Mouse (Mus musculus): Measurements from ENCODE around the gene Dnase2a. TPM values are rescaled to one million over a fixed set of nuclear protein-coding genes. Genes with fewer than 3 reads are reported as not detected.

The Dnase2a gene
- polyA plus RNA-seq, 1 experiment from 2014 or later, result 10.1 TPM

GRCm38 (mm10) chr8:84910551-84910950 lies 2.2 kb downstream of the Dnase2a start:
- Histone ChIP-seq H3K4me1 (ENCODE audit: control insufficient read depth, insufficient read depth, low read length) (peaks cover 9% of the 10 kb centered on the region; the same call in 1 of the 2 replicates), H3K9ac (ENCODE audit: low read depth, low read length) (no peak overlapping the region), H3K27me3 (replicated peaks; ENCODE audit: control insufficient read depth, insufficient read depth, low read length) (peaks cover 34% of the 10 kb centered on the region), H3K36me3 (ENCODE audit: control insufficient read depth, insufficient read depth, low read length) (no peaks in the 10 kb centered on the region), H3K4me2 (ENCODE audit: low read depth, low read length) (no peak overlapping the region), H3K27ac (replicated peaks; ENCODE audit: low read depth, low read length) (no peak overlapping the region), H3K9me3 (ENCODE audit: control insufficient read depth, low read length) (peaks cover 5% of the 10 kb centered on the region; the same call in 1 of the 2 replicates), H3K4me3 (ENCODE audit: low read depth, low read length) (no peak overlapping the region)
- WGBS, result 83% methylated on average over 6 of the region's 6 CpGs
- no peak for ATAC-seq (ENCODE audit: low read depth)
- no peak for DNase-seq (ENCODE audit: low spot score)

GRCm38 (mm10) chr8:84911854-84912253 lies 3.5 kb downstream of the Dnase2a start:
- DNase-seq (ENCODE audit: low spot score), result no peak
- no peaks in the 10 kb centered on the region for H3K36me3 ChIP-seq (ENCODE audit: control insufficient read depth, insufficient read depth, low read length)
- no peak overlapping the region for H3K27ac ChIP-seq (replicated peaks; ENCODE audit: low read depth, low read length)
- H3K27me3 ChIP-seq (replicated peaks; ENCODE audit: control insufficient read depth, insufficient read depth, low read length), result peaks cover 34% of the 10 kb centered on the region
- 79% methylated on average over 5 of the region's 9 CpGs for WGBS
- no peak overlapping the region for H3K4me3 ChIP-seq (ENCODE audit: low read depth, low read length)
- H3K9ac ChIP-seq (ENCODE audit: low read depth, low read length), result no peak overlapping the region
- ATAC-seq (ENCODE audit: low read depth), result no peak
- H3K4me2 ChIP-seq (ENCODE audit: low read depth, low read length), result no peak overlapping the region; the same call in 1 of the 2 replicates
- peaks cover 5% of the 10 kb centered on the region; the same call in 1 of the 2 replicates for H3K9me3 ChIP-seq (ENCODE audit: control insufficient read depth, low read length)
- peaks cover 9% of the 10 kb centered on the region; the same call in 1 of the 2 replicates for H3K4me1 ChIP-seq (ENCODE audit: control insufficient read depth, insufficient read depth, low read length)

- Histone ChIP-seq H3K9me3 (ENCODE audit: control insufficient read depth, low read length) (peaks cover 5% of the 10 kb centered on the region; the same call in 1 of the 2 replicates), H3K9ac (ENCODE audit: low read depth, low read length) (no peak overlapping the region), H3K4me3 (ENCODE audit: low read depth, low read length) (peak overlapping the region; percentile 49), H3K36me3 (ENCODE audit: control insufficient read depth, insufficient read depth, low read length) (no peaks in the 10 kb centered on the region), H3K4me1 (ENCODE audit: control insufficient read depth, insufficient read depth, low read length) (peaks cover 9% of the 10 kb centered on the region; the same call in 1 of the 2 replicates), H3K27ac (replicated peaks; ENCODE audit: low read depth, low read length) (no peak overlapping the region), H3K4me2 (ENCODE audit: low read depth, low read length) (peak overlapping the region; percentile 70), H3K27me3 (replicated peaks; ENCODE audit: control insufficient read depth, insufficient read depth, low read length) (peaks cover 34% of the 10 kb centered on the region)
- ATAC-seq (ENCODE audit: low read depth), result no peak
- no peak for DNase-seq (ENCODE audit: low spot score)
- WGBS, result 20% methylated on average over 25 of the region's 27 CpGs
Measured at GRCm38 (mm10) chr8:84912391-84912790, 4.0 kb downstream of the Dnase2a start.

GRCm38 (mm10) chr8:84912895-84913501 lies 4.6 kb downstream of the Dnase2a start:
- Histone ChIP-seq H3K4me3 (ENCODE audit: low read depth, low read length) (peak overlapping the region; percentile 49), H3K9me3 (ENCODE audit: control insufficient read depth, low read length) (peaks cover 5% of the 10 kb centered on the region; the same call in 1 of the 2 replicates), H3K4me1 (ENCODE audit: control insufficient read depth, insufficient read depth, low read length) (peaks cover 9% of the 10 kb centered on the region; the same call in 1 of the 2 replicates), H3K9ac (ENCODE audit: low read depth, low read length) (peak overlapping the region; percentile 50), H3K27ac (replicated peaks; ENCODE audit: low read depth, low read length) (no peak overlapping the region), H3K36me3 (ENCODE audit: control insufficient read depth, insufficient read depth, low read length) (no peaks in the 10 kb centered on the region), H3K4me2 (ENCODE audit: low read depth, low read length) (peak overlapping the region; percentile 70), H3K27me3 (replicated peaks; ENCODE audit: control insufficient read depth, insufficient read depth, low read length) (peaks cover 34% of the 10 kb centered on the region)
- DNase-seq (ENCODE audit: low spot score) (peak; percentile 87), ATAC-seq (ENCODE audit: low read depth) (peak; percentile 60)
- WGBS, result 1% methylated on average over 47 of the region's 55 CpGs

GRCm38 (mm10) chr8:84913502-84913900 lies 5.1 kb downstream of the Dnase2a start:
- Histone ChIP-seq H3K4me2 (ENCODE audit: low read depth, low read length) (peak overlapping the region; percentile 70), H3K27me3 (replicated peaks; ENCODE audit: control insufficient read depth, insufficient read depth, low read length) (peaks cover 34% of the 10 kb centered on the region), H3K36me3 (ENCODE audit: control insufficient read depth, insufficient read depth, low read length) (no peaks in the 10 kb centered on the region), H3K27ac (replicated peaks; ENCODE audit: low read depth, low read length) (no peak overlapping the region), H3K9me3 (ENCODE audit: control insufficient read depth, low read length) (peaks cover 5% of the 10 kb centered on the region; the same call in 1 of the 2 replicates), H3K9ac (ENCODE audit: low read depth, low read length) (peak overlapping the region; percentile 50), H3K4me3 (ENCODE audit: low read depth, low read length) (peak overlapping the region; percentile 49), H3K4me1 (ENCODE audit: control insufficient read depth, insufficient read depth, low read length) (peaks cover 9% of the 10 kb centered on the region; the same call in 1 of the 2 replicates)
- WGBS, result 10% methylated on average over 9 of the region's 9 CpGs
- no peak for DNase-seq (ENCODE audit: low spot score)
- no peak for ATAC-seq (ENCODE audit: low read depth)

DNA sequence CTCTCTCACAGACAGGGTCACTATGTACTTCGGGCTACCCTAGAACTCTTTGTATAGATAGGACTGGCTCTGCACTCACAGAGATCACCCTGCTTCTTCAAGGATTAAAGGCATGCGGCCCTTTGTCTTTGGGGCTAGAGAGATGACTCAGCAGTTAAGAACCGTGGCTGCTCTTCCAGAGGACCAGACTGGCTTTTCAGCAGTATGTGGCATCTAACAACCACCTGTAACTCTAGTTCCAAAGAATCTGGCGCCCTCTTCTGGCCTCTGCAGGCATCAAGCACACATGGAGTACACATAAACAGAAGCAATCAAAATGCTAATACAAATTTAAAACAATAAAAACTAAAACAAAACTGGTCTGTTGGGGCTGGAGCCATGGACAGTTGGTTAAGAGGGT lies 5.6 kb downstream of the Dnase2a start:
- Histone ChIP-seq H3K27ac (replicated peaks; ENCODE audit: low read depth, low read length) (no peak overlapping the region), H3K4me3 (ENCODE audit: low read depth, low read length) (peak overlapping the region; percentile 49), H3K9ac (ENCODE audit: low read depth, low read length) (no peak overlapping the region), H3K27me3 (replicated peaks; ENCODE audit: control insufficient read depth, insufficient read depth, low read length) (peaks cover 34% of the 10 kb centered on the region), H3K4me2 (ENCODE audit: low read depth, low read length) (peak overlapping the region; percentile 70), H3K4me1 (ENCODE audit: control insufficient read depth, insufficient read depth, low read length) (peaks cover 8% of the 10 kb centered on the region; the same call in 1 of the 2 replicates), H3K9me3 (ENCODE audit: control insufficient read depth, low read length) (peaks cover 5% of the 10 kb centered on the region; the same call in 1 of the 2 replicates), H3K36me3 (ENCODE audit: control insufficient read depth, insufficient read depth, low read length) (no peaks in the 10 kb centered on the region)
- ATAC-seq (ENCODE audit: low read depth), result no peak
- peak; percentile 23 for DNase-seq (ENCODE audit: low spot score)
- 26% methylated on average over 4 of the region's 4 CpGs for WGBS

- Histone ChIP-seq H3K9me3 (ENCODE audit: control insufficient read depth, low read length) (peaks cover 5% of the 10 kb centered on the region; the same call in 1 of the 2 replicates), H3K36me3 (ENCODE audit: control insufficient read depth, insufficient read depth, low read length) (no peaks in the 10 kb centered on the region), H3K4me2 (ENCODE audit: low read depth, low read length) (no peak overlapping the region), H3K4me3 (ENCODE audit: low read depth, low read length) (no peak overlapping the region), H3K4me1 (ENCODE audit: control insufficient read depth, insufficient read depth, low read length) (no peaks in the 10 kb centered on the region), H3K9ac (ENCODE audit: low read depth, low read length) (no peak overlapping the region), H3K27me3 (replicated peaks; ENCODE audit: control insufficient read depth, insufficient read depth, low read length) (peaks cover 32% of the 10 kb centered on the region), H3K27ac (replicated peaks; ENCODE audit: low read depth, low read length) (no peak overlapping the region)
- WGBS, result 86% methylated on average over 8 of the region's 8 CpGs
- ATAC-seq (ENCODE audit: low read depth), result no peak
- DNase-seq (ENCODE audit: low spot score), result no peak
Measured at GRCm38 (mm10) chr8:84915269-84915668, 6.9 kb downstream of the Dnase2a start.

- Histone ChIP-seq H3K27me3 (replicated peaks; ENCODE audit: control insufficient read depth, insufficient read depth, low read length) (peaks cover 10% of the 10 kb centered on the region), H3K9me3 (ENCODE audit: control insufficient read depth, low read length) (peaks cover 5% of the 10 kb centered on the region; the same call in 1 of the 2 replicates), H3K4me2 (ENCODE audit: low read depth, low read length) (no peak overlapping the region), H3K27ac (replicated peaks; ENCODE audit: low read depth, low read length) (no peak overlapping the region), H3K9ac (ENCODE audit: low read depth, low read length) (no peak overlapping the region), H3K4me1 (ENCODE audit: control insufficient read depth, insufficient read depth, low read length) (no peaks in the 10 kb centered on the region), H3K36me3 (ENCODE audit: control insufficient read depth, insufficient read depth, low read length) (no peaks in the 10 kb centered on the region), H3K4me3 (ENCODE audit: low read depth, low read length) (no peak overlapping the region)
- DNase-seq (ENCODE audit: low spot score) (no peak), ATAC-seq (ENCODE audit: low read depth) (no peak)
- WGBS, result 49% methylated on average over 15 of the region's 20 CpGs
Measured at GRCm38 (mm10) chr8:84917781-84918180, 9.4 kb downstream of the Dnase2a start.

DNA sequence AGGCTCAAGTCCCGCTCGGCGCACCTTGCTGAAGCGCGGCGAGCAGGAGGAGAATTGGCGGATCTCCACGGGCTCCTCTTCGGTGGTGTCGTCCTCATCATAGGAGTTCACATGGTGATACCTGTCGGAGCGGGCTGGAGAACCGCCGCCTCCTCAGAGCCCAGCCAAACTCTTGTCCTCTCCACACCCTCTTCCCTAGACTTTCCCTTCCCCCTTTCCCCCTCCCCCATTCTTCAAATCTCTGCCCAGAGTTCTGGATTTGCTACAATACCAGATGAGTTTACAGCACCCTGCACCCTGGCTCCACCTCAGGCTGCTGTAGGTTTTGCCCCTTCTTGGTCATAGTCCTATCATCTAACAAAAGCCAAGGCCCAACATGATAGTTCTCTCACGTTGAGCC lies 10.3 kb downstream of the Dnase2a start:
- ATAC-seq (ENCODE audit: low read depth), result no peak
- DNase-seq (ENCODE audit: low spot score), result no peak
- no peak overlapping the region for H3K4me2 ChIP-seq (ENCODE audit: low read depth, low read length)
- no peaks in the 10 kb centered on the region for H3K4me1 ChIP-seq (ENCODE audit: control insufficient read depth, insufficient read depth, low read length)
- no peaks in the 10 kb centered on the region for H3K36me3 ChIP-seq (ENCODE audit: control insufficient read depth, insufficient read depth, low read length)
- no peak overlapping the region for H3K27ac ChIP-seq (replicated peaks; ENCODE audit: low read depth, low read length)
- H3K9ac ChIP-seq (ENCODE audit: low read depth, low read length), result no peak overlapping the region
- H3K4me3 ChIP-seq (ENCODE audit: low read depth, low read length), result no peak overlapping the region
- whole genome bisulfite sequencing, result 93% methylated on average over 15 of the region's 15 CpGs
- peaks cover 5% of the 10 kb centered on the region; the same call in 1 of the 2 replicates for H3K9me3 ChIP-seq (ENCODE audit: control insufficient read depth, low read length)
- peaks cover 5% of the 10 kb centered on the region for H3K27me3 ChIP-seq (replicated peaks; ENCODE audit: control insufficient read depth, insufficient read depth, low read length)

All from embryonic facial prominence, embryonic 14.5 days (tissue).